Mouse (Mus musculus) intestine, embryonic 15.5 days (tissue): Measurements from ENCODE around the gene Fbxl17. TPM values are rescaled to one million over a fixed set of nuclear protein-coding genes. Genes with fewer than 3 reads are reported as not detected.

ENCODE experiments used
- ATAC-seq: fragments of 200-750 bp; cut with Nextera tagmentation; 2 replicates; pipeline ENCODE4 v1.8.0; 2017; ENCODE audit warnings: moderate TSS enrichment, moderate library complexity
- H3K27ac ChIP-seq: fragments of 300-500 bp; sonication (generic); 2 replicates; pipeline ENCODE4 v1.5.1; 2015; ENCODE audit warnings: mild to moderate bottlenecking, inconsistent platforms
- H3K27me3 ChIP-seq: fragments of 300-500 bp; sonication (generic); replicated peaks from 2 replicates; pipeline ENCODE4 v1.6.1; 2015; ENCODE audit warnings: inconsistent platforms
- H3K36me3 ChIP-seq: fragments of 300-500 bp; sonication (generic); 2 replicates; pipeline ENCODE4 v1.6.1; 2015; ENCODE audit warnings: inconsistent platforms
- H3K4me1 ChIP-seq: fragments of 300-500 bp; sonication (generic); replicated peaks from 2 replicates; pipeline ENCODE4 v1.6.1; 2015; ENCODE audit warnings: inconsistent platforms
- H3K4me2 ChIP-seq: fragments of 300-500 bp; sonication (generic); replicated peaks from 2 replicates; pipeline ENCODE4 v1.6.1; 2015; ENCODE audit warnings: mild to moderate bottlenecking, inconsistent platforms
- H3K4me3 ChIP-seq: fragments of 300-500 bp; sonication (generic); replicated peaks from 2 replicates; pipeline ENCODE4 v1.5.1; 2015; ENCODE audit warnings: inconsistent platforms
- H3K9ac ChIP-seq: fragments of 300-500 bp; sonication (generic); 2 replicates; pipeline ENCODE4 v1.6.1; 2015; ENCODE audit warnings: inconsistent platforms
- H3K9me3 ChIP-seq: fragments of 300-500 bp; sonication (generic); 2 replicates; pipeline ENCODE4 v1.6.1; 2016; ENCODE audit warnings: inconsistent platforms
- WGBS: fragments of 180-500 bp; shearing (Covaris S2); methylation state at CpG from one replicate; pipeline ENCODE4 v1.1.7; 2015; 5-methylcytosine and 5-hydroxymethylcytosine counted together
- polyA plus RNA-seq: library from polyadenylated mRNA; unstranded; fragments of >200 nt; fragmentation: Nextera tagmentation; extraction: Ambion mirVana; gene quantifications from 2 replicates; pipeline ENCODE4 v1.2.1, GENCODE M21; 2015

Gene Fbxl17
- polyA plus RNA-seq, 1 experiment from 2014 or later, result 4.4 TPM

- no peaks in the 10 kb centered on the region for H3K4me1 ChIP-seq
- H3K27ac ChIP-seq, result no peak overlapping the region
- no peaks in the 10 kb centered on the region for H3K27me3 ChIP-seq
- no peaks in the 10 kb centered on the region for H3K36me3 ChIP-seq
- 88% methylated on average over 3 of the region's 3 CpGs for WGBS
- no peak overlapping the region for H3K9ac ChIP-seq
- H3K4me3 ChIP-seq, result no peak overlapping the region
- ATAC-seq, result no peak
- H3K9me3 ChIP-seq, result no peaks in the 10 kb centered on the region
- H3K4me2 ChIP-seq, result no peak overlapping the region
Observed at GRCm38 (mm10) chr17:63017605-63018167, 482.1 kb downstream of the Fbxl17 start.

- Histone ChIP-seq H3K9ac (no peak overlapping the region), H3K9me3 (no peaks in the 10 kb centered on the region), H3K4me1 (peaks cover 11% of the 10 kb centered on the region; the same call in 1 of the 2 replicates), H3K4me3 (no peak overlapping the region), H3K27ac (no peak overlapping the region), H3K27me3 (no peaks in the 10 kb centered on the region), H3K4me2 (no peak overlapping the region), H3K36me3 (no peaks in the 10 kb centered on the region)
- WGBS, result 41% methylated on average over 3 of the region's 3 CpGs
- ATAC-seq, result peak; percentile 50
Observed at GRCm38 (mm10) chr17:63012571-63012923, 487.3 kb downstream of the Fbxl17 start.

DNA sequence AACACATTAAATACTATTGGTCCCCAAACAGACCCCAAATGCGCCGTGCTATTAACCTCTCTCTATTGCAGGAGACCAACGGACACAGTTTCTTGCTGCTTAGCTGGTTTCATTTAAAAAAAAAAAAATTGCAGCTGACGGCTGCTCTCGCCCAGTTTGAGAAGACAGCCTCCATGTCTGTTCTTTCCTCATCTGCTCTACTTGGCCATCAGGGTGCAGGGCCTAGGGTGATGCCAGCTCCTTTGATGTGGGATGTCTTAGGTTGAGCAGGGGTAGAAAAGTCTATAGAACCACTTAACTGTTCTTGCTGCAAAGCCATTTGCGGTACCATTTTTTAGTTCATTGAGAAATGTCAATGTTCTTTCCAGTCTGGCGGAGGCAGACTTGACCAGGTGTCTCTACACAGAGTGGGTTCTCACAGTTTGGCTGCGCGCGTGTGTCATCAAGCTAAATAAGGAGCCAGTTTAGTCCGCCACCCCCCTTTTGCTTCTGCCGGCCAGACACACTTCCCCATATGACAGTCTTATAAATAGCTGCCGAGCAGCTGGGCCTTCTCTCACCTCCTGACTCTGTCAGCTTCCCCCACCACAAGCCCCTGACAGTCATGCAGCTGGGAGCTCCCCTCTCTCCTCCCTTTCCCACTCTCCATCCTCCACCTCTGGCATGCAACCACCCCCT lies 487.8 kb downstream of the Fbxl17 start:
- Histone ChIP-seq H3K4me2 (no peak overlapping the region), H3K27me3 (no peaks in the 10 kb centered on the region), H3K4me3 (no peak overlapping the region), H3K9me3 (no peaks in the 10 kb centered on the region), H3K27ac (no peak overlapping the region), H3K36me3 (no peaks in the 10 kb centered on the region), H3K4me1 (peaks cover 11% of the 10 kb centered on the region; the same call in 1 of the 2 replicates), H3K9ac (no peak overlapping the region)
- WGBS, result 53% methylated on average over 13 of the region's 13 CpGs
- ATAC-seq, result peak; percentile 88

GRCm38 (mm10) chr17:63010830-63011229 lies 489.0 kb downstream of the Fbxl17 start:
- 80% methylated on average over 10 of the region's 10 CpGs for WGBS
- H3K27me3 ChIP-seq, result no peaks in the 10 kb centered on the region
- H3K4me3 ChIP-seq, result no peak overlapping the region
- H3K4me2 ChIP-seq, result no peak overlapping the region
- no peaks in the 10 kb centered on the region for H3K9me3 ChIP-seq
- H3K27ac ChIP-seq, result no peak overlapping the region
- no peak overlapping the region for H3K9ac ChIP-seq
- H3K36me3 ChIP-seq, result no peaks in the 10 kb centered on the region
- ATAC-seq, result no peak
- H3K4me1 ChIP-seq, result peaks cover 11% of the 10 kb centered on the region; the same call in 1 of the 2 replicates

GRCm38 (mm10) chr17:63008788-63009187 lies 491.0 kb downstream of the Fbxl17 start:
- no peak overlapping the region for H3K9ac ChIP-seq
- H3K9me3 ChIP-seq, result no peaks in the 10 kb centered on the region
- H3K4me2 ChIP-seq, result no peak overlapping the region
- H3K4me3 ChIP-seq, result no peak overlapping the region
- 51% methylated on average over 4 of the region's 4 CpGs for WGBS
- H3K27ac ChIP-seq, result no peak overlapping the region
- H3K27me3 ChIP-seq, result no peaks in the 10 kb centered on the region
- ATAC-seq, result no peak
- H3K36me3 ChIP-seq, result no peaks in the 10 kb centered on the region
- H3K4me1 ChIP-seq, result peaks cover 11% of the 10 kb centered on the region; the same call in 1 of the 2 replicates

GRCm38 (mm10) chr17:63008277-63008676 lies 491.5 kb downstream of the Fbxl17 start:
- peak overlapping the region; percentile 41; the same call in 1 of the 2 replicates for H3K27ac ChIP-seq
- H3K27me3 ChIP-seq, result no peaks in the 10 kb centered on the region
- H3K36me3 ChIP-seq, result no peaks in the 10 kb centered on the region
- H3K9ac ChIP-seq, result no peak overlapping the region
- H3K4me2 ChIP-seq, result 0 out of 2 replicates have a peak overlapping the region, but pooled peaks have one; percentile 15
- WGBS, result 39% methylated on average over 5 of the region's 5 CpGs
- H3K4me1 ChIP-seq, result peaks cover 11% of the 10 kb centered on the region; the same call in 1 of the 2 replicates
- no peaks in the 10 kb centered on the region for H3K9me3 ChIP-seq
- peak; percentile 68 for ATAC-seq
- no peak overlapping the region for H3K4me3 ChIP-seq

DNA sequence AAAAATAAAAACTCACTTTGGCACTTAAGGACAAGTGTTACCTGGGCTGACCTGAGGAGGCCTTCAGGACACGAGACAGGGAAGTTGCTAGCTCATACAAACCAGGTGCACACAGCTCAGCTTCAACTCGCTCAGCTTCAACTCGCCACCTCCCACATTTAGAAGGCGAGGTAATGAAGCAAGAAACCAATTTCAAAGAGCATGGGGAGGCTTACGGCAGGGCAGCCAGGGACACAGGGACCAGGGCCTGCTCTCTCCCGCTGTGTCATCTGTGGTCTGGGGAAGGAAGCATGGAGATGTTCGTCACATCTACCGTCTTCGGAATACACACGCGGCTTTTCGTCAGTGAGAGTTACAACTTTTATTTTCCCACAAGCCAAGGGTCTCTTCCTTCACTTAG lies 491.9 kb downstream of the Fbxl17 start:
- Histone ChIP-seq H3K27ac (peak overlapping the region; percentile 41; the same call in 1 of the 2 replicates), H3K9me3 (no peaks in the 10 kb centered on the region), H3K36me3 (no peaks in the 10 kb centered on the region), H3K4me3 (no peak overlapping the region), H3K27me3 (no peaks in the 10 kb centered on the region), H3K9ac (no peak overlapping the region), H3K4me1 (peaks cover 11% of the 10 kb centered on the region; the same call in 1 of the 2 replicates), H3K4me2 (0 out of 2 replicates have a peak overlapping the region, but pooled peaks have one; percentile 15)
- ATAC-seq, result no peak
- WGBS, result 54% methylated on average over 12 of the region's 12 CpGs
